Mouse (Mus musculus) layer of hippocampus, adult 6 months (tissue): ENCODE data around the gene Pkib. TPM values are rescaled to one million over a fixed set of nuclear protein-coding genes. Genes with fewer than 3 reads are reported as not detected.

Experiments
- long read RNA-seq, 2 experiments: library from polyadenylated mRNA; unstranded; transcript quantifications; one replicate each; pipeline ENCODE4 v2.0.0; 2019 to 2020
- polyA plus RNA-seq: library from polyadenylated mRNA; unstranded; fragments of <200 nt; fragmentation: Nextera tagmentation; gene quantifications from 2 replicates; pipeline ENCODE4 v1.2.3, GENCODE M21; 2021

The Pkib gene
- polyA plus RNA-seq, result 20.9 and 25.7 TPM in 2 replicates
- long read RNA-seq, experiment 1, full-length matches to known transcripts, result 22 of 29 reads
- long read RNA-seq, experiment 1, partial matches to known transcripts, result 7 of 29 reads
- long read RNA-seq, experiment 1, other reads (novel, unspliced or antisense), result 0 of 29 reads
- long read RNA-seq, experiment 2, full-length matches to known transcripts, result 25 of 28 reads
- long read RNA-seq, experiment 2, partial matches to known transcripts, result 2 of 28 reads
- long read RNA-seq, experiment 2, other reads (novel, unspliced or antisense), result 1 of 28 reads

DNA sequence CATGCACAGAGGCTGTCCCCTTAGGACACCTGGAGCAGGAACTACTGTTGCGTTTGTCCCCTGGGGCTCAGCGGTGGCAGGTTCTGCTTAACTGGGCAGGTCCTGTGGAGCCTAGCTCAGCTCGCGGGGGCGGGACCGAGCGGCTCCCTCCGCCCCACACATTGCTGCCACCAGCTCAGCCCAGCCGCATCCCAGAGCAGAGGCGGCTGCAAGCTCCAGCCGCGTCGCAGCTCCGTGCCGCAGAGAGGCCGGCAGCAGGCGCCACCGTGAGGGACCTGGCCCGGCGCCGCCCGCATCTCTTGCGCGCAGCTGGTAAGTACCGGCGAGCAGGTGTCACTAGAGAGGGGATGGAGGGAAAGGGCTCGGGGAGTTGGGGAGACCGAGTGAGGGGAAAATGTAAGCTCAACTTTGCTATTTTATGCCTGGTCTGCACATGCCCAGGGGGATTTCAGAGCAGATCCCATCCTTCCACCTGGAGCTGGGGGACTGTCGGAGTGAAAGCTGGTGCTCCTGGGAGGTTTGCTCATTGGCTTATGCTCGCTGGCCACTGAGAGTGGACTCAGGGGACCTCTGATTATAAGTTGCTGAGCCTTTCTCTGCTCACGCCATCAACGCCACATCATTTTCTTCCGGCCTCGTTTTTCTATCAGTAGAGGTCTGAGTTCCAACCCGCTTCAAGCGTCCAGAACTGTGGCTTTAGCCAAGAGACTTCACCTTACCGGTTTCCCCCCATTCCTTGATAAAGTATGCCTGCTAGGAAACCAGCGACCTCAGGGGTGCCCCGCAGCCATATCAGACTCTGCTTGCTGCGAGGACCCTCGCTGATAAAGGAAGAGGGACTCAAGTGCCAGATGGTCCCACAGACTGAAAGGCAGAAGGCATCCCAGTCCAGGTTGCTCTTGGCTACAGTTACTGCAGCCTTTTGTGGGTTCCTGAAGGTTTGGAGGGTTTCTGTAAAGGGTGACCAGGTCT lies at the start of gene Pkib:
Pkib (plus strand) TSS at position 86 of the 972 bp plus-strand sequence.

GRCm38 (mm10) chr10:57784876-57785150 lies 153.0 kb downstream of the Pkib start, which contains the start of gene Fabp7:
TSS of gene Fabp7 (plus strand) at chr10:57784881.

Other genes with a start within 250 kb of the Pkib start
- 17.6 and 24.4 TPM in 2 replicates for gene Hsf2, start 145.6 kb upstream of the Pkib start, polyA plus RNA-seq
- 463 and 471 TPM in 2 replicates for gene Serinc1, start 99.5 kb upstream of the Pkib start, polyA plus RNA-seq
- gene Fabp7, start 152.9 kb downstream of the Pkib start, polyA plus RNA-seq, result 140 and 184 TPM in 2 replicates
- 36.5 and 45.7 TPM in 2 replicates for gene Smpdl3a, start 162.4 kb downstream of the Pkib start, polyA plus RNA-seq